Mouse (Mus musculus): ENCODE results near the gene 1700092M07Rik.

DNA sequence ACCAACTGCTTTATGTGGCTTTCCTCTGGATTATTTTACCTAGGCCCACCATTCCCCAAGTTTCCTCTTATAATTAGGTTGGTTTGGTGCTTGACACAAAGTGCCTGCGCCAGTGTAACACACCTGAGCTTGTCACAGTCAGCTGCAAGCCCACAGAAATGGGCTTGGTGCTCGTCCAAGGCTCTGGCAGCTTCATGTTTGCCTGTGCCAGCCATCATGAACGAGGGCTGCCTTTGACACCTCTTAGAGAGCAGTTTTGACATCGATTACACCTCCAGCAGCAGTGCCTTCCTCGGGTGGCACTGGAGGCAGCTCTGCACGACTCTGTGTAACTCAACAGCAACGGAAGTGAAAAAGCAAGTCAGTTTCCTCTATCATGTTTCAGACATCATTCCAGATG, 49.7 kb downstream of the 1700092M07Rik start:
- TF ChIP-seq MYOD1 (IDR thresholded peaks at IDR 0.05; ENCODE audit: control insufficient read depth, insufficient read length, low read depth) = no peak
- no peak for TF ChIP-seq CTCF (IDR thresholded peaks at IDR 0.05; ENCODE audit: control insufficient read depth, insufficient read depth, insufficient read length)
- no peak for TF ChIP-seq MAX (IDR thresholded peaks at IDR 0.05)
- no peak for TF ChIP-seq USF1 (IDR thresholded peaks at IDR 0.05; ENCODE audit: low read depth)
- no peak for TF ChIP-seq CEBPB (IDR thresholded peaks at IDR 0.05; ENCODE audit: low read depth)
- TF ChIP-seq FOSL1 (IDR thresholded peaks at IDR 0.05; ENCODE audit: insufficient read depth, low read length, poor library complexity, severe bottlenecking) = no peak

Measured in C2C12 (cell line).